Mouse (Mus musculus) c-Kit-positive CD71-negative TER-119-negative erythroid progenitor cells, embryonic 14.5 days (primary cell): ENCODE results near the gene 4930518I15Rik.
"Not testable (repeated sequence)": the region's sequence is repeated elsewhere in the genome, so short reads cannot be mapped to it uniquely, and the experiment has no call there.

Experiments
- DNase-seq: peaks from one replicate; pipeline ENCODE4 v3.0.0-alpha.2; 2013; ENCODE audit warnings: low read depth

The 4930518I15Rik gene

DNA sequence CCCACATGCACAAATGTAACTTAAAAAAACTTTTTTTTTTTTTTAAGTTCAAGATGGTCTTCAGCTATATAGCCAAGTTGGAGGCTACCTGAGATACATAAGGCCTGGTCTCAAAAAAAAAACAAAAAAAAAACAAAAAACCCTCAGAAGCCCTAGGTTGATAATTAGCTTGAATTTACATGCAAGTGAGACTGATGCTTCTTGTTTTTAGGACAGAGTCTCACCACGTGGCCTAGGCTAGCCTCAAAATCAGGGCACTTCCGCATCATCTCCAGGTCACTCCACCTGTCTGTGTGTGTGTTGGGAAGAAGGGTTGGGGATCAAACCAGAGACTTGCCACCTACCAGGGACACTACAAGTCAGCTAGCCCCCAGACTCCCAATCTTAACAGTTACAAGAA, at the start of gene 4930518I15Rik:
4930518I15Rik (minus strand) TSS at position 112 of the 400 bp plus-strand sequence.
- no peak for DNase-seq

DNA sequence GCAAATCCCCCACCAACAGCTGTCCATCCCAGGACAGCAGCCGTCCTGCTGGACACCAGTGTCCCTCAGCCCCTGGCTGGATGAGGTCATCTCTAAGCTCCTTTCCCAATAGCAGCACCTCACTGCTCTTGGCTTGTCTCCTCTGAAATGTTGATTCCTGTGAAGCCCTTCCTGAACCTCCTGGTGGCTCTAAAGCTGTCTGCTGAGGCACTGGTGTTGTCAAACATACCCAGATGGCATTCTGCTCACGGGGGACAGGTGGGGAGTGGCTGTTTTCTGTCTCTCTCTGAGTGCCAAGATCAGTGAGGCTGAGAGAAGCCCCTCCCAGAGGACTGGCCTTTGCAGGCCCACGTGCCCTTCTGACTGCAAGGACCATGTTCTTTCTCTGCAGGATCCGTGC, 48.2 kb upstream of the 4930518I15Rik start:
- not testable (repeated sequence) for DNase-seq

DNA sequence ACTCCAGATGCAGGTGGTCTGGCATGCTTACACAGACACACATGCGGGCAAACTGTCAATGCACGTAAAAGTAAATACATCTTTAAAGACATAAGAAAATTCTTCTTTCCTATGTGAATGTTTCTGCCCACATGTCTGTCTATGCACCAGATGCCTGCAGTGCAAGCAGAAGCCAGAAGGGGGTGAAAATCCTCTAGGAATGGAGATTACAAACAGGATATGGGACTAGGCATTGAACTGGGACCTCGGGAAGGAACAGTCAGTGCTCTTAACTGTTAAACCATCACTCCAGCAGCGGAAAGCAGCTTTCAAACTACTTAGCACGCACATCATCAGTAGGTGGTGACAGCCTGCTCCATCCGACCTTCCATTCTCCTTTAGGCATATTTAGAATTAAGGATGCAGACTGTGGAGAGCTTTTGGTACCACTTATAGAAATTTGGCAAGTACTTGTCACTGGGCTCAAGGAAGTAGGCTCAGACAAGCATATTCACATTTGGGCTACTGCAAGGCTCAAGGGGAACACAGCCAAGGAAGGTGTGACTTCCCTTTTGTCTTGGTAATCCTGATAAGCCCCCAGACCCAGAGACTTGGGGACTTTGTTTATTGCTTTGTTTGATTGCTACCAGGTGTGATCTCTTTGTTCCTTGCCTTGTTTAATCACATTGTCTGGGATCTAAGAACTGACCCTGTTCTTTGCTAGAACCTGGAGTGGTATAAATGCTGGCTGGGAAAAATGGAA, 47.4 kb upstream of the 4930518I15Rik start:
- no peak for DNase-seq

DNA sequence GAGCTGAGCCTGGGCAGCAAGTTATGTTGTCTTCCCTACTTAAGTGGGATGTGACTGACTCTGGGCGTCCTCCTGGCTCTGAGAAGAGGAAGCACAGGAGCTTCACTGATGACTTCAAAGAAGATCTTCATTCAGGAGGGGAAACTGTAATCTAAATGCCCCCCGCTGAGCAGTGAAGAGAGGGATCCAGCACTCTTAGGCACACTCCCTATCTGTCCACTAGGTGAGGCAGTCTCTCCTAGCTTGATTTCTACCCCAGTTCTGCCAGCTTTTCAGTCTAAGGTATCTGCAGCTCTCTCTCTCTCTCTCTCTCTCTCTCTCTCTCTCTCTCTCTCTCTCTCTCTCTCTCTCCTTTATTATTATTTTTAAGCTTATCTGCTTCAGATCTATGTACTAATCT, 45.6 kb upstream of the 4930518I15Rik start:
- no peak for DNase-seq

DNA sequence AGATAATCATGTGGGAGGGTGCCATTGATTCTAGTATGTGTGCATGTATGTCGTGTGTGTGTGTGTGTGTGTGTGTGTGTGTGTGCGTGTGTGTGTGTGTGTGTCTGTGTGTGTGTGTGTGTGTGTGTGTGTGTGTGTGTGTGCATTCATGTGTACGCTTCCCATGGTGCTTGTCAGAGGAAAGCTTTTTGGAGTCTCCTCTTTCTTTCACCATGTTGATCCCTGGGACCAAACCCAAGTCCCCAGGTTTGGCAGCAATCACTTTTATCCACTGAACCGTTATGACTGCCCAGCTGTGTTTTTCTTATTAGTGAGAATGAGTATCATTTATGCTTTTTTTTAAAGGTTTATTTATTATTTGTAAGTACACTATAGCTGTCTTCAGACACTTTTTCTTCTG, 44.7 kb upstream of the 4930518I15Rik start:
- not testable (repeated sequence) for DNase-seq

DNA sequence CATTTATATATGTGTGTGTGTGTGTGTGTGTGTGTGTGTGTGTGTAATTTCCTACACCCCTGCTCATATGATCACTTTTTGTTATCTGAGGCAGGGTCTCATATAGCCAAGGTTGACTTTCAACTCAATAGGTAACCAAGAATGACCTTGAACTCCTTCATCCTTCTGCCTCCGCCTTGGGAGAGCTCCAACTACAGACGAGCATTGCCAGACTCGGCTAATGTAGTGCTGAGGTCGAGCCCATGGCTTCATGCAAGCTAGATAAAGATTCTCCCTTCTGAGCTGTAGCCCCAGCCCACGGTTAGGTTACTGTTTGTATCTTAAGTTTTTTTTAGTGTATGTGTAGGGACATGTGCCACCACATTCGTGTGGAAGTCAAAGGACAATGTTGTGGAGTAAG, 44.1 kb upstream of the 4930518I15Rik start:
- DNase-seq, result no peak

DNA sequence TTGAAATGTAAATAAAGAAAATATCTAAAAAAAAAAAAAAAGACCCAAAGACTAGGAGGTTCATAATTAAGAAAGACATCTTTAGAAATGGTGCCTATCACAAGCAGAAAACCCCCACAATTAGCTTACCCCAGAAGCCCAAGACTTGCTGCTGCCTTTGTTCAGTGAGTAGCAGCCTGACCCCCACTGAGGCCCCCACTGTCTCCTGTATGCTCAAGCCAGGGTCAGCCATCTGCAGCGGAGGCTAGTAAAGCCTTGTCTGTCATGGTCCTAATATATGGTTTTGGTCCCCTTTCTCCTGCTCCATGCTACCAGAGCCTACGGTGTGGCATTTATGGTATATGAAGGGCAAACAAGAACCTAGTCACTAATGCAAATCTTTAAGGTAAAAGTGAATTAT, 43.6 kb upstream of the 4930518I15Rik start:
- DNase-seq, result no peak

DNA sequence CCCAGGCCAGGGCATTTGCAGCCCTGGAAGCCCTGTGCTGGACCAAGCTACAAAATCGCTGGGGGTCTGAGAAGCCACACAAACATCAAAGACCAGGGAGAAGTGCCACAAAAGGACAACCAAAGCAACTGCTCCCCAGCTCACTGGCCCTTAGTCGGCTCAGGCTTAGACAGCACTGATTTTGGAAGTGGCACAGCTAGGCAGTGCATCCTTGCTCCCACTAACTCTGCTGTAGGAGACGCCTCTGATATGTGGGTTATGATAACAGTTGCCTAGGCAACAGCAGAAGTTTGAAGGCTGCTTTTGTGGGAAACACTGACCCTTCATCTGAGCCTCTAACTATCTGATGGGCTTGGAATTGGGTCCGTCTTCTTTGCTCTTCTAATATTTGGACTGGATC, 41.4 kb upstream of the 4930518I15Rik start:
- no peak for DNase-seq

DNA sequence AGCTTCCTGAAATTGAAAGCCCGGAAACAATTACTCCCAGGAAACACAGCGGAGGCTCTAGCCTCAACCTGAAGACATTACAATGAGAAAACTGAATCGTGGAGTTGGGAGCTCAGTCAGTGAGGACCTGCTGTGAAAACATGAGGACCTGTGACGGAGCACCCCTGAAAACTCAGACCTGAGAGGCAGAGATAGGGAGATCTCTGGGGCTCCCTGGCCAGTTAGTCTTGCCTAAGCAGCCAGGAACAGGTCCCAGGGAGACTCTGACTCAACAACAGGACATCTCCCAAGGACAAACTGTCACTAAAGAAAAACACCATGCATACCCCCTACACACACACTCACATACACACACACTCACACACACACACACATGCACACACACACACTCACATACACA, 40.6 kb upstream of the 4930518I15Rik start:
- no peak for DNase-seq

DNA sequence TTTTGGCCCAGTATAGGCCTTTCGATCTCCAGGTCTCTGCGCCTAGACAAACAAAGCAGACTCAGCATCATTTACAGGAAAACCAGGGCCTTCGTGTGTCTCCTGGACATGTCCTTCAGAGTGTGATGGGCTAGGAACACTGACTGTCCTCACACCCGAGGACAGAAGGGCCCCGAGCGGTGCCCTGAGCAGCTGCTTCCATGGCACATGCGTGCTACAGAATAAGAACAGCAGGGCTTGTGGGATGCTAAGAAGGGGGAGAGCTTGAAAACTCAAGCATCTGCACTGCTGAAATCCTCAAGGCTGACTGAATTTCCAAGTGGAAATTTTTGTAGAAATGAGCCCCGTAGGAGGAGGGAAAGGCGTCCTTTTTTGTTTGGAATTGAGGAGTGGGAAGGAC, 39.3 kb upstream of the 4930518I15Rik start:
- DNase-seq, result no peak

DNA sequence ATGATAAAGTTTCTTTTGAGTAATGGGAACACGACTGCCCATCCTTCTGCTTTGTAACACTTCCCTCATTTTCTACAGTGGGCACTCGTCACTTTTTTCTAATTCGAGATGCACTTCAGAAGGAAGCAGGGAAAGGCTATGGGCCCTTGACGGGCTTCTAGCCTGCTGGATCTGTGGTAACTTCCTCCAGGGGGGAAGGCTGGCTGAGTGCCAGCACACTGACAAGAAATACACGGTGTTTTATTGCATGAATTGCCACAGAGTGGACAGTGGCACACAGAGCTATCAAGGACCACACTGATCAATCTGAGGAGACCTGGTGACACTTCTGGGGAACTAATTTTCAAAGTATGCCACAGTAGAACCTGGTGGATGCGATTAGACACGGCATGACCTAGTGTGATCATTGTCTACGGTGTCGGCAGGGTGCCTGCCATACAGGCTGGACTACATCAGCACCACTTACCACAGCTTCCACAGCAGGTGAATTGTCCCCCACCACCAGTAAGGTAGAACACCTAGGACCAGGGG, 38.7 kb upstream of the 4930518I15Rik start:
- no peak for DNase-seq

DNA sequence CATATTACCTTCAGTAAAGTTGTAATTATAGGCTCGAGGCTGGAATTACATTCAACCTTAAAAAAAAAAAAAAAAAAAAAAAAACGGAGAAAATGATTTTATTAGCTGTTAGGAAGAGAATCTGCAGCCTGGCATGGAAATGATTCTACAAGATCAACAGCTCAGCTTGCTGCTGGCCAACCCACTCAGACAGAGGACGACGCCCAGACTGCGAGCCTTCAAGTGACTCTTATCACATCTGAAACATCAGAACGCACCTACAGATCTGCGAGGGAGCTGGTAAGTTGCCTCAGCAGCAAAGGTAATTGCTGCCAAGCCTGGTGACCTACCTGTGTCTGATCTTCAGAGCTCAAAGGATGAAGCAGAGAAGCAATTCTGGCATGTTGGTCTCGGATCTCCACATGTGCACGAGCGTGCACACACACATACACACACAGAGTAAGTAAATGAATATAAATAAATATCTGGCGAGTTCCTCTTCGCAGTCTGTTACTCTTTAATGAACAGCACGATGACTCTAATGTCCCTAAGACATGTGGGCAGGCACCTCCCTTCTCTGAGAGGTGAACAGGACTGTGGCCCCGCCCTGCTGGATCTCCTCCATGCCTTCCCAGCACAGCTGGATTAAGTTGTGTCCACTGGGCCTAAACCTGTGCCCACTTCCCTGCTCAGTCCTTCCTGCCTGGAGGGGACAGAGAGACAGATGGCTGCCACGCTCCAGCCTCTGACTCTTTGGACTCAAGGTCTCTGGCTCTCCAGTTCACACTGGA, 36.9 kb upstream of the 4930518I15Rik start:
- no peak for DNase-seq

DNA sequence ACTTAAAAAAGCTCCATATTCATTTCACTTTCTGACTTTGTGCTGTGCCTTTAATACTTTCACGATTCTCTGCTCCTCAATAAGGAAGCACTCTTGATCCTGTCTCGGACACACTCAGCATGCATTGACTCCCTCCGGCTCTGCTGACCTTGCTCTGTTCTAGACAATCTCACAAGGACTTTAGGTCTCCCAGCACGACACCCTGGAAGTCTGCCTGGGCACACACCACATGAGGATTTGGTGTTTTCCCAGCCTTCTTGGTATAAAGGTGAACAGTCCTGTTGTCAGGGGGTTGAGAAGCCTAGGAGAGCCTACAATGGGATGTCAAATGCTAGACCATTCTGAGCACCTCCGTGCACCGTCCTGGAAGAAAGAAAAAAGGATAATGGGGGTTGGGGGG, 35.1 kb upstream of the 4930518I15Rik start:
- no peak for DNase-seq

DNA sequence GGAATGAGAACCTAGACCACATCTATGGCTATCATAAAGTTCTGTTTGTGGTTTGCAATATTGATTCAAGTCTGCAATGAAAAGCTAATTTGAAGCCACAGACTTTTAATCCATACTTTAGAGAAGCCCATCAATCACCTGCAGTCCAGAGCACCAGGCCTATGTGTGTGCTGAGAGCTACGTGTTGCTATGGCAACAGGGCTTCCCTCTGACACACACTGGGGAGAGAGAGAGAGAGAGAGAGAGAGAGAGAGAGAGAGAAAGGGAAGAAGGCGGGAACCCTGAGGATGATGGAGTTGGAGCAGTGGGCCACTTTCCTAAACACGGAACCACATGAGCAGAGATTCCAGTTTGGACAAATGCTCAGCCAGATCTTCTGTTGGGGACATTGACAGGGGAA, 34.5 kb upstream of the 4930518I15Rik start:
- no peak for DNase-seq

DNA sequence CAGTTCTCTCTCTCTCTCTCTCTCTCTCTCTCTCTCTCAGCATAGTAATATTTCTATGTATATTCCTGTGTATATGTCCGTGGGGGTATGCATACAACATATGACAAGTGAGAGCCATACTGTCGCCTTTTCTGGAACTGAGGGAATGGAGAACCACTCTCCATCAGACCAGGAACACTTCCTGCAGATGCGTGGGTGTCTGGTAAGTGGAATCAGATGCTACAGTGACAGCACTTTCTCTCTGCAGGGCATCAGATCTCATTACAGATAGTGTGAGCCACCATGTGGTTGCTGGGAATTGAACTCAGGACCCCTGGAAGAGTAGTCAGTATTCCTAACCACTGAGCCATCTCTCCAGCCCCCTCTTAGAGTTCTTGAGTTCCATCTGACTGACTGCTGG, 30.7 kb upstream of the 4930518I15Rik start:
- DNase-seq, result no peak

DNA sequence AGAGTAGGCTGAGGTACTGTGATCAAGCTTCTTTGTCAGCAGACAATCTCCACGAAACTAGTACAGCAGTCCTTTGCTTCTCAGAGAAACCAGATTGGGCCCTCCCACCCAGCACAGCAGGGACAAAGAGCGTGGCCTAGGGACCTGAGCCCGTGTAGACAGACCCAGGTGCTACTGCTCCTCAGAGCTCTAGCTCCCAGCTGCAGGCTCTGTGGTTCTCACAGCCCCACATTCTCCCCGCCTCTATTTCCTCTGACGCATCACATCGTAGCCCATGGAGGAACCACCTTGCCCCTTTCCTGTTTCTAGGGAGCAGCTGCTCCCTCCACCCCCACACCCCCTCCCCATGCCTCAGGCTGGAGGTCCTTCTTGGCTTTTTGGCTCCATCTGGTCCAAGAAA, 29.3 kb upstream of the 4930518I15Rik start, which contains the start of gene Sla2:
Sla2 (minus strand) TSS at position 176 of the 400 bp plus-strand sequence.
- DNase-seq, result peak; percentile 54

DNA sequence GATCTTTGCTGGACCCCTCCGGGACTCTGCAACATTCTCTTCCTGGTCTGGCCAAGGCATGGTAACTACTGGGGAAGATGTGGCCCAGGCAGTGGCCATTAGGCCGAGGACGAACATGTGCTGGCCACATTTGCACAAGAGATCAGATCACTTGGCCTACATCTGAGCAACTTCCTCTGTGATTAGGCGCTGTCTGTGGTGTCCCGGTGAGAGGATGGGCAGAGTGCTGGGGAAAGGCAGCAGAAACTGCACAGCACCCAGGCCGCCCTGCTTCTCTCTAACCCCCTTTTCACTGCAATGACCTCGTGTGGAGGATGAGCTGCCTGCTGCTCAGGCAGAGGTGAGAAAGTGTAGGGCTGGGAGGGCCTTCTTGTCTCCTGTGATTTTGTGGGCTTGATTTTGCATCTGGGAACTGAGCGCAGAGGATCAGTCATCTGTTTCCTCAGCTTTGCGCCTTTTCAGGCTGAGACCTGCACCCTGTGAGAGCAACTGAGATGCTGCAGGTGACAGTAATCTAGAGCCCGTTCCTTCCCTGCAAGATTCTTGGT, 28.4 kb upstream of the 4930518I15Rik start:
- DNase-seq, result no peak

DNA sequence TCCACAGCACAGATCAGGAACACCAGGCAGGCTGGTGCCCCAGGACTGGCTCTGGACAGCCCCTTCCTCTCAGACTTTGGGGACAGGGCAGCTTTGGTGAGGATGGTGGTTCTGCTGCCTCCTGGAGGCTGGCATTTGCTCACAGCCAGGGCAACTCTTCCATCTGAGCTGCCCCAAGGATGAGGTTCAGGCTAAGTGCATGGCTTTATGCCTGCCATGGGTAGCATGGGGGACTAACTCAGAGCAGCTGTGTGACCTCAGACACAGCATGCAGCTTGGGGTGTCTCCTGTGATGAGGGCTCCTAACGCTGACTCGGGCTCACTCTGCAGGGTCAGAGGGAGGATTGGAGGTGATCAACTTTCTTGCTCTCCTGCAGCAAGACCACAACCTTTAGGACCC, 27.9 kb upstream of the 4930518I15Rik start:
- not testable (repeated sequence) for DNase-seq

DNA sequence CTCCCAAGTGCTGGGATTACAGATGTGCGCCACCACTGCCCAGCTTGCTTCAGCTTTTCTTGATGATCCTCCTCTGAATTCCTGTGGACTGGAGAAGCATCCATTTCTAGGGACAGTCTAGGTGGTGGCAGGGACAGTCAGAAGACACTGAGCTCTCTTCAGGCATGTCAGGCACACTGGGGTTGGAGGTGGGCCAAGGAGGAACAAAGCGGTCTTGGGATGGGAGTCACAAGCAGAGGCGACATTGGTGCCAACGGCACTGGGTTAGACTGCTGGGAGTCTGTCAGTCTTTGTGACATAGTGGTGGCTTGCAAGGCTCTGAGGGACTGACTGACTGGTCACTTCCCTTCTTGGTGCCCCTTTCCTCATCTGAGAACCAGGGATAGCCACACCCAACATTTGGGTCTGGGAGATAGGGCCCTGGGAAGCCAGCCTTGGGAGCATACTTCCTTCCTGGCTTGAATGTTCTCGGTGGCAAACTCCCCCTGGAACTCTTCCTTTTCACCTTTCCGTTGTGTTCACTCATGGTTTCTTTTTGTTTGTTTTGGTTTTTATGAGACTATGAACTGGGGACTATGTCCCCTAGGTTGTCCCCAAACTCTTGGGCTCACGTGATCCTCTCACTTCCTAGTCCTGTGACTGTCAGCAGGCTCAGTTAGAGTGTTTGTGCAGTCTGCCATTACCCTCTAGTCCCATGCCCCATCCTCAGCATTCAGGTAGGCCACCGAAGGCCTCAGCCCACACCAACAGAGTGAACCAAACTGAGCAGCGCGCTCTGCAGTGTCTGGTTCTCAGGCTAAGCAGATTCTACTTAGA, 26.9 kb upstream of the 4930518I15Rik start:
- DNase-seq, result no peak

DNA sequence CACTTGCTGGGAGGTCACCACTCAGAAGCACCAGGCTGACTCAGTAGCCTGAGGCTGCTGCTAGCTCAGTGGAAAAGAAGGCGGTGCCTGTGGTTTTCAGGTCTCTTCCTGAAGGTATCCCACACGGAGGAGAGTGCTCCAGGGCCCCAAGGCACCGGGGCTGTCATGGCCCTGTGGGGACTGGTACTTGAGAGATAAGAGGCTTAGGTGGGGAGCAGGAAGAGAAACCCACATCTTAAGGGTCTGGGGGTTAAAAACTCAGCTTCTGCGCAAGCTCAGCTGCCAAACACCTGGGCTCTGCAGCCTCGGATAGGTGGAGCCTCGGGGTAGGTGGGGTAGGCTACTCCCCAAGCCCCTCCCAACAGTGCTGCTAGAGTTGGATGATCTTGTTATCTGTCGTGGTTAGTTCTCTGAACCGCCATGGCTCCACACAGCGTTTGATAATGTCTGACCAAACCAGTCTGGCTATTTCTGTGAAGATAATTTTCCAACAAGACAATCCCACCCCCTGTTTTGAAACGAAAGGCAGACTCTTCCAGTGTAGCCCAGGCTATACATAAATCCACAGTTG, 24.8 kb upstream of the 4930518I15Rik start:
- no peak for DNase-seq

DNA sequence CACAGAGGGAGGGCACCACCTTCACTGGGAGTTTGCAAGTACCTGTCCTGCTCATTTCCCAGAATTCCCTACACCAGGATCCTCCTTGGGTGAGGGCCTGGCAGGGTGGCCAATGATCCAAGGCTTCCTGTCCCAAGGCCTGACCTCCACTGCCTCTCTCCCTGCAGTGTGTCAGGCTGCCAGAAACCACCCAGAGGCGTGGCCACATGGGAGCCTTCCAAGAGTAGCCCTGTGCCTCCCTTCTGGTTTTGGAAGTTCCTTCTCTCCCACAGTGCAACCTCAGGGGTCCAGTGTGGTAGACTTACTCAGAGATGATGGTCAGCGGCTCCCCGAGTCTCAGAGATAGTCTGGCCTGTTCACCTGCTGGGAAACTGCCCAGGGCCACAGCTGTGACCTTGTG, 21.8 kb upstream of the 4930518I15Rik start:
- no peak for DNase-seq

DNA sequence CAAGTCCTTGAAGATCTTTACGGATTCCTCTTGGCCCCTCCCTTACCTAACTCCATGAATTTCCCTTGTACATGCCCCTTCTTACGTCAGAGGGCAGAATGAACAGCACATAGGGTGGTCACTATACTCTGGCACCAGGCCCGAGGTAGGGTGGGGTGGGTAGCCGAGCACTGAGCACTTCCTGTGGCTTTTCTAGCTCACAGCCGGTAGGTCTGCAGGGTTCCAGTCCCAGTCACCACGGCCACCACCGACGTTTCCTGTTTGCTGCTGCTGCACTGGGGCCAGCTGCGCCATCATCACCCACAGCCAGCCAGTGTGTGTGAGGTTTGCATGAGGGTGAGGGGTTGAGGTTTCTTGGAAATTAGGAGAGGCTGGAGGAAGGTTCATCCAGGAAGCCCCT, 20.0 kb upstream of the 4930518I15Rik start:
- DNase-seq, result no peak
